Mouse (Mus musculus): ENCODE data around the gene Olfr904. TPM values are rescaled to one million over a fixed set of nuclear protein-coding genes. Genes with fewer than 3 reads are reported as not detected.
"Not testable (repeated sequence)": the region's sequence is repeated elsewhere in the genome, so short reads cannot be mapped to it uniquely, and the experiment has no call there.

Gene Olfr904
- not detected in 2 replicates for polyA plus RNA-seq (2015; fragmentation: Nextera tagmentation; extraction: Ambion mirVana)

- H3K27me3 ChIP-seq (replicated peaks; ENCODE audit: insufficient read depth, low read length) = no peaks in the 10 kb centered on the region
- no peak for TF ChIP-seq CTCF (IDR thresholded peaks at IDR 0.05)
- no peak for TF ChIP-seq EP300 (IDR thresholded peaks at IDR 0.05)
- H3K4me1 ChIP-seq (ENCODE audit: insufficient read depth, low read depth, low read length) = no peaks in the 10 kb centered on the region
- no peak within 1 kb of the TSS for H3K4me3 ChIP-seq (ENCODE audit: low read depth, low read length)
- H3K9ac ChIP-seq (replicated peaks; ENCODE audit: low read depth) = no peak within 1 kb of the TSS
- DNase-seq (ENCODE audit: low spot score) = no peak
- H3K27ac ChIP-seq (ENCODE audit: low read length) = no peak within 1 kb of the TSS
- no peaks in the 10 kb centered on the region for H3K9me3 ChIP-seq (ENCODE audit: low read length)
- no peak within 1 kb of the TSS for H3K4me2 ChIP-seq (replicated peaks; ENCODE audit: low read depth, low read length)
- H3K36me3 ChIP-seq (ENCODE audit: insufficient read depth, low read length) = no peaks in the 10 kb centered on the region
- ATAC-seq = no peak
Measured at GRCm38 (mm10) chr9:38462844-38463243, at the start of gene Olfr904. Gene Olfr904 (plus strand): TSS chr9:38463144.

- H3K9ac ChIP-seq (replicated peaks; ENCODE audit: low read depth); H3K36me3 ChIP-seq (ENCODE audit: insufficient read depth, low read length); H3K27ac ChIP-seq (ENCODE audit: low read length); H3K4me2 ChIP-seq (replicated peaks; ENCODE audit: low read depth, low read length); ATAC-seq; DNase-seq (ENCODE audit: low spot score); H3K9me3 ChIP-seq (ENCODE audit: low read length); H3K27me3 ChIP-seq (replicated peaks; ENCODE audit: insufficient read depth, low read length); H3K4me1 ChIP-seq (ENCODE audit: insufficient read depth, low read depth, low read length); H3K4me3 ChIP-seq (ENCODE audit: low read depth, low read length): not testable (repeated sequence)
- 87% methylated on average over 14 of the region's 14 CpGs for WGBS
Measured at GRCm38 (mm10) chr9:38413502-38413901, 49.4 kb upstream of the Olfr904 start.

- Histone ChIP-seq H3K4me1 (ENCODE audit: insufficient read depth, low read depth, low read length) (no peaks in the 10 kb centered on the region), H3K4me2 (replicated peaks; ENCODE audit: low read depth, low read length) (no peak overlapping the region), H3K36me3 (ENCODE audit: insufficient read depth, low read length) (no peaks in the 10 kb centered on the region), H3K27ac (ENCODE audit: low read length) (no peak overlapping the region), H3K4me3 (ENCODE audit: low read depth, low read length) (no peak overlapping the region), H3K9me3 (ENCODE audit: low read length) (no peaks in the 10 kb centered on the region), H3K9ac (replicated peaks; ENCODE audit: low read depth) (no peak overlapping the region), H3K27me3 (replicated peaks; ENCODE audit: insufficient read depth, low read length) (no peaks in the 10 kb centered on the region)
- TF ChIP-seq CTCF (IDR thresholded peaks at IDR 0.05) = no peak
- no peak for TF ChIP-seq EP300 (IDR thresholded peaks at IDR 0.05)
- no peak for ATAC-seq
- no peak for DNase-seq (ENCODE audit: low spot score)
Measured at GRCm38 (mm10) chr9:38423801-38424200, 39.1 kb upstream of the Olfr904 start.

- Histone ChIP-seq H3K4me1 (ENCODE audit: insufficient read depth, low read depth, low read length) (no peaks in the 10 kb centered on the region), H3K4me2 (replicated peaks; ENCODE audit: low read depth, low read length) (no peak overlapping the region), H3K9ac (replicated peaks; ENCODE audit: low read depth) (no peak overlapping the region), H3K27ac (ENCODE audit: low read length) (no peak overlapping the region), H3K27me3 (replicated peaks; ENCODE audit: insufficient read depth, low read length) (no peaks in the 10 kb centered on the region), H3K4me3 (ENCODE audit: low read depth, low read length) (no peak overlapping the region), H3K9me3 (ENCODE audit: low read length) (no peaks in the 10 kb centered on the region), H3K36me3 (ENCODE audit: insufficient read depth, low read length) (no peaks in the 10 kb centered on the region)
- WGBS = 19% methylated on average over 1 of the region's 1 CpGs
- DNase-seq (ENCODE audit: low spot score) = no peak
- no peak for ATAC-seq
- TF ChIP-seq EP300 (IDR thresholded peaks at IDR 0.05) (no peak), CTCF (IDR thresholded peaks at IDR 0.05) (no peak)
Measured at GRCm38 (mm10) chr9:38427026-38427425, 35.9 kb upstream of the Olfr904 start.

- WGBS = 81% methylated on average over 1 of the region's 1 CpGs
- no peak for ATAC-seq
- no peak within 1 kb of the TSS for H3K4me3 ChIP-seq (ENCODE audit: low read depth, low read length)
- H3K27ac ChIP-seq (ENCODE audit: low read length) = no peak within 1 kb of the TSS
- H3K9ac ChIP-seq (replicated peaks; ENCODE audit: low read depth) = no peak within 1 kb of the TSS
- TF ChIP-seq CTCF (IDR thresholded peaks at IDR 0.05) (no peak), EP300 (IDR thresholded peaks at IDR 0.05) (no peak)
- DNase-seq (ENCODE audit: low spot score) = no peak
- no peaks in the 10 kb centered on the region for H3K9me3 ChIP-seq (ENCODE audit: low read length)
- no peaks in the 10 kb centered on the region for H3K4me1 ChIP-seq (ENCODE audit: insufficient read depth, low read depth, low read length)
- no peaks in the 10 kb centered on the region for H3K36me3 ChIP-seq (ENCODE audit: insufficient read depth, low read length)
- H3K4me2 ChIP-seq (replicated peaks; ENCODE audit: low read depth, low read length) = no peak within 1 kb of the TSS
- H3K27me3 ChIP-seq (replicated peaks; ENCODE audit: insufficient read depth, low read length) = no peaks in the 10 kb centered on the region
Measured at GRCm38 (mm10) chr9:38429155-38429554, 33.8 kb upstream of the Olfr904 start, which contains the start of gene Olfr901. Gene Olfr901 (plus strand): TSS chr9:38429455.

GRCm38 (mm10) chr9:38447352-38447751, 15.6 kb upstream of the Olfr904 start, which contains the start of gene Olfr902:
Gene Olfr902 (plus strand): TSS chr9:38447652.
- Histone ChIP-seq H3K27ac (ENCODE audit: low read length) (no peak within 1 kb of the TSS), H3K9me3 (ENCODE audit: low read length) (no peaks in the 10 kb centered on the region), H3K4me3 (ENCODE audit: low read depth, low read length) (no peak within 1 kb of the TSS), H3K27me3 (replicated peaks; ENCODE audit: insufficient read depth, low read length) (no peaks in the 10 kb centered on the region), H3K4me1 (ENCODE audit: insufficient read depth, low read depth, low read length) (no peaks in the 10 kb centered on the region), H3K36me3 (ENCODE audit: insufficient read depth, low read length) (no peaks in the 10 kb centered on the region), H3K4me2 (replicated peaks; ENCODE audit: low read depth, low read length) (no peak within 1 kb of the TSS), H3K9ac (replicated peaks; ENCODE audit: low read depth) (no peak within 1 kb of the TSS)
- no peak for DNase-seq (ENCODE audit: low spot score)
- TF ChIP-seq CTCF (IDR thresholded peaks at IDR 0.05) (no peak), EP300 (IDR thresholded peaks at IDR 0.05) (no peak)
- WGBS = 81% methylated on average over 5 of the region's 5 CpGs
- no peak for ATAC-seq

GRCm38 (mm10) chr9:38470807-38471206, 7.9 kb downstream of the Olfr904 start, which contains the start of gene Olfr905:
Gene Olfr905 (plus strand): TSS chr9:38471107.
- Histone ChIP-seq H3K27me3 (replicated peaks; ENCODE audit: insufficient read depth, low read length) (no peaks in the 10 kb centered on the region), H3K4me3 (ENCODE audit: low read depth, low read length) (no peak within 1 kb of the TSS), H3K4me2 (replicated peaks; ENCODE audit: low read depth, low read length) (no peak within 1 kb of the TSS), H3K9me3 (ENCODE audit: low read length) (no peaks in the 10 kb centered on the region), H3K9ac (replicated peaks; ENCODE audit: low read depth) (no peak within 1 kb of the TSS), H3K4me1 (ENCODE audit: insufficient read depth, low read depth, low read length) (no peaks in the 10 kb centered on the region), H3K36me3 (ENCODE audit: insufficient read depth, low read length) (no peaks in the 10 kb centered on the region), H3K27ac (ENCODE audit: low read length) (no peak within 1 kb of the TSS)
- TF ChIP-seq EP300 (IDR thresholded peaks at IDR 0.05) = no peak
- TF ChIP-seq CTCF (IDR thresholded peaks at IDR 0.05) = no peak
- ATAC-seq = no peak
- DNase-seq (ENCODE audit: low spot score) = no peak
